Mouse (Mus musculus) heart, postnatal 0 days (tissue): ENCODE results near the gene Mfn1. TPM values are rescaled to one million over a fixed set of nuclear protein-coding genes. Genes with fewer than 3 reads are reported as not detected.

Experiments used
- ATAC-seq: fragments of 200-750 bp; cut with Nextera tagmentation; 2 replicates; pipeline ENCODE4 v1.8.0; 2017; ENCODE audit warnings: low read depth, moderate number of reproducible peaks, moderate library complexity; ENCODE audit not compliant: insufficient read depth
- DNase-seq: peaks from one replicate; pipeline ENCODE4 v3.0.0-alpha.2; 2016; ENCODE audit warnings: low spot score
- H3K27ac ChIP-seq: fragments of 300-500 bp; sonication (generic); 2 replicates; pipeline ENCODE4 v1.5.1; 2014; ENCODE audit warnings: low read depth, mild to moderate bottlenecking
- H3K27me3 ChIP-seq: fragments of 300-500 bp; sonication (generic); 2 replicates; pipeline ENCODE4 v1.6.1; 2014; ENCODE audit warnings: low read length, mixed read lengths; ENCODE audit not compliant: control insufficient read depth, insufficient read depth
- H3K36me3 ChIP-seq: fragments of 300-500 bp; sonication (generic); replicated peaks from 2 replicates; pipeline ENCODE4 v1.6.1; 2014; ENCODE audit warnings: low read length, mixed read lengths; ENCODE audit not compliant: control insufficient read depth, insufficient read depth
- H3K4me1 ChIP-seq: fragments of 300-500 bp; sonication (generic); 2 replicates; pipeline ENCODE4 v1.6.1; 2014; ENCODE audit warnings: antibody characterized with exemption; ENCODE audit not compliant: control insufficient read depth, insufficient read depth
- H3K4me2 ChIP-seq: fragments of 300-500 bp; sonication (generic); 2 replicates; pipeline ENCODE4 v1.6.1; 2014; ENCODE audit warnings: low read depth, mild to moderate bottlenecking, low read length, moderate library complexity
- H3K4me3 ChIP-seq: fragments of 300-500 bp; sonication (generic); 2 replicates; pipeline ENCODE4 v1.5.1; 2014; ENCODE audit warnings: low read depth, low read length
- H3K9ac ChIP-seq: fragments of 300-500 bp; sonication (generic); replicated peaks from 2 replicates; pipeline ENCODE4 v1.6.1; 2014; ENCODE audit warnings: low read depth, low read length, mixed read lengths
- H3K9me3 ChIP-seq: fragments of 300-500 bp; sonication (generic); replicated peaks from 2 replicates; pipeline ENCODE4 v1.6.1; 2016; ENCODE audit warnings: low read length; ENCODE audit not compliant: control insufficient read depth
- CTCF ChIP-seq: IDR thresholded peaks from 2 replicates; pipeline ENCODE4 v1.5.1; 2016; ENCODE audit warnings: antibody characterized with exemption, control low read depth, low read depth
- EP300 ChIP-seq: IDR thresholded peaks from 2 replicates; pipeline ENCODE4 v1.6.1; 2016; ENCODE audit warnings: antibody characterized with exemption, low read depth
- WGBS: fragments of 180-500 bp; shearing (Covaris S2); extraction: QIAGEN DNeasy Blood & Tissue Kit; methylation state at CpG from one replicate; pipeline ENCODE4 v1.1.7; 2014; 5-methylcytosine and 5-hydroxymethylcytosine counted together
- polyA plus RNA-seq: library from polyadenylated mRNA; unstranded; fragments of >200 nt; fragmentation: Nextera tagmentation; extraction: Ambion mirVana; gene quantifications from 2 replicates; pipeline ENCODE4 v1.2.1, GENCODE M21; 2015
- total RNA-seq: library from RNA; depleted of rRNA; stranded (reverse); fragments of >200 nt; gene quantifications from 2 replicates; pipeline ENCODE4 v1.2.3, GENCODE M21; 2014; ENCODE audit warnings: low replicate concordance

Mfn1 gene
- total and polyA plus RNA-seq, 2 experiments from 2014 or later: 106 to 166 TPM

GRCm38 (mm10) chr3:32513528-32513927, 15.7 kb upstream of the Mfn1 start:
- H3K4me3 ChIP-seq: no peak overlapping the region
- H3K27ac ChIP-seq: no peak overlapping the region
- no peaks in the 10 kb centered on the region for H3K9me3 ChIP-seq
- no peak overlapping the region for H3K9ac ChIP-seq
- ATAC-seq (no peak), DNase-seq (no peak)
- H3K27me3 ChIP-seq: no peaks in the 10 kb centered on the region
- no peak for TF ChIP-seq EP300
- TF ChIP-seq CTCF: no peak
- H3K4me1 ChIP-seq: peaks cover 14% of the 10 kb centered on the region
- no peak overlapping the region for H3K4me2 ChIP-seq
- H3K36me3 ChIP-seq: peaks cover 38% of the 10 kb centered on the region

- TF ChIP-seq EP300: no peak
- TF ChIP-seq CTCF: no peak
- Histone ChIP-seq H3K4me2 (no peak overlapping the region), H3K27ac (no peak overlapping the region), H3K9me3 (no peaks in the 10 kb centered on the region), H3K27me3 (no peaks in the 10 kb centered on the region), H3K9ac (no peak overlapping the region), H3K4me3 (no peak overlapping the region), H3K36me3 (peaks cover 16% of the 10 kb centered on the region), H3K4me1 (peaks cover 3% of the 10 kb centered on the region; the same call in 1 of the 2 replicates)
- ATAC-seq (no peak), DNase-seq (no peak)
- 87% methylated on average over 4 of the region's 4 CpGs for WGBS
These were observed 2.1 kb upstream of the Mfn1 start for GRCm38 (mm10) chr3:32527181-32527580.

- peak overlapping the region; percentile 85 for H3K4me3 ChIP-seq
- no peak for DNase-seq
- H3K27ac ChIP-seq: peak overlapping the region; percentile 94
- no peaks in the 10 kb centered on the region for H3K27me3 ChIP-seq
- ATAC-seq: no peak
- H3K36me3 ChIP-seq: peaks cover 23% of the 10 kb centered on the region
- H3K9ac ChIP-seq: peak overlapping the region; percentile 80
- TF ChIP-seq EP300: no peak
- no peak for TF ChIP-seq CTCF
- peak overlapping the region; percentile 70 for H3K4me2 ChIP-seq
- 8% methylated on average over 5 of the region's 5 CpGs for WGBS
- no peaks in the 10 kb centered on the region for H3K9me3 ChIP-seq
- H3K4me1 ChIP-seq: peaks cover 3% of the 10 kb centered on the region; the same call in 1 of the 2 replicates
These were observed 776 bp downstream of the Mfn1 start for GRCm38 (mm10) chr3:32530041-32530440.

- WGBS: 30% methylated on average over 1 of the region's 1 CpGs
- no peak for DNase-seq
- Histone ChIP-seq H3K27me3 (no peaks in the 10 kb centered on the region), H3K36me3 (peaks cover 54% of the 10 kb centered on the region), H3K9me3 (no peaks in the 10 kb centered on the region), H3K27ac (no peak overlapping the region), H3K4me1 (peaks cover 13% of the 10 kb centered on the region), H3K4me3 (no peak overlapping the region), H3K9ac (no peak overlapping the region), H3K4me2 (no peak overlapping the region)
- TF ChIP-seq CTCF (no peak), EP300 (no peak)
- no peak for ATAC-seq
These were observed 6.4 kb downstream of the Mfn1 start for GRCm38 (mm10) chr3:32535692-32536091.

- H3K27ac ChIP-seq: peak overlapping the region; percentile 2
- H3K4me2 ChIP-seq: no peak overlapping the region
- TF ChIP-seq CTCF (no peak), EP300 (no peak)
- peak; percentile 81 for ATAC-seq
- H3K9ac ChIP-seq: no peak overlapping the region
- no peaks in the 10 kb centered on the region for H3K9me3 ChIP-seq
- H3K36me3 ChIP-seq: peaks cover 62% of the 10 kb centered on the region
- WGBS: 56% methylated on average over 1 of the region's 1 CpGs
- no peak overlapping the region for H3K4me3 ChIP-seq
- H3K27me3 ChIP-seq: no peaks in the 10 kb centered on the region
- peaks cover 10% of the 10 kb centered on the region; the same call in 1 of the 2 replicates for H3K4me1 ChIP-seq
- DNase-seq: peak; percentile 73
These were observed 8.3 kb downstream of the Mfn1 start for GRCm38 (mm10) chr3:32537556-32537955.

GRCm38 (mm10) chr3:32538091-32538490, 8.8 kb downstream of the Mfn1 start:
- Histone ChIP-seq H3K36me3 (peaks cover 65% of the 10 kb centered on the region), H3K9ac (no peak overlapping the region), H3K27ac (peak overlapping the region; percentile 2; the same call in 1 of the 2 replicates), H3K9me3 (no peaks in the 10 kb centered on the region), H3K27me3 (no peaks in the 10 kb centered on the region), H3K4me3 (no peak overlapping the region), H3K4me1 (peaks cover 10% of the 10 kb centered on the region; the same call in 1 of the 2 replicates), H3K4me2 (no peak overlapping the region)
- DNase-seq (no peak), ATAC-seq (no peak)
- WGBS: 83% methylated on average over 5 of the region's 5 CpGs
- TF ChIP-seq EP300 (no peak), CTCF (no peak)
